Comparison of ENCODE assay signal across 8 mouse cellular contexts in the genomic region with DNA sequence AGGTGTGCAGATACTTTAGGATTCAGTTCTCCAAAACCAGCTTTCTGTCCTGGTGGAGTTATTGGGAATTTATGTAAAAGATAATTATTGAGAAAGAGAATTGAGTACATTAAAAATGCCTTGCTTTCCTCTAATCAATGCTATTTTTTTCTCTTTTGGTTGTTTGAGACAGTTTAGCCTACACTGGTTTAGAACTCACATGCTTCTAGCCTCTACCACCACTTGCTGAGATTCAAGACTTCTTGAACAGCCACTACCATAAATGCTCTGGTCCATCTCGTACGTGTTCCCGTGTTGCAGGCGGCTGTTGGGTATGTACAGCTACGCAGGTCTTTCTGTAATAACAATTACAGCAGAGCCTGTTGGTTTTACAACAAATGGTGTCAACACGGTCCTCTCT. TPM values are rescaled to one million over a fixed set of nuclear protein-coding genes. Genes with fewer than 3 reads are reported as not detected.
DNase-seq lines count a peak whose midpoint lies in the region; ATAC-seq and TF ChIP-seq lines count a peak whose summit lies in the region.

No protein-coding gene starts in this region.

- no peak for ATAC-seq in embryonic facial prominence, embryonic 13.5 days (ENCODE audit: insufficient number of reproducible peaks, insufficient read depth, low FRiP score, low TSS enrichment, low read depth)
- ATAC-seq in intestine, embryonic 14.5 days (replicated peaks; ENCODE audit: low FRiP score, low TSS enrichment, low read depth), result peak; percentile 28; the same call in 1 of the 2 replicates
- peak; percentile 19 for ATAC-seq in neural tube, embryonic 12.5 days (ENCODE audit: low FRiP score, low read depth)

- H3K9ac ChIP-seq in embryonic facial prominence, embryonic 13.5 days, result no peak overlapping the region
- H3K9ac ChIP-seq in intestine, embryonic 14.5 days (ENCODE audit: low read length), result peak overlapping the region; percentile 6; the same call in 1 of the 2 replicates
- 0 out of 2 replicates have a peak overlapping the region, but pooled peaks have one; percentile 93 for H3K9ac ChIP-seq in neural tube, embryonic 12.5 days

- peak overlapping the region; percentile 19; the same call in 1 of the 2 replicates for H3K27ac ChIP-seq in layer of hippocampus, adult 2 months
- no peak overlapping the region for H3K27ac ChIP-seq in embryonic facial prominence, embryonic 13.5 days
- H3K27ac ChIP-seq in intestine, embryonic 14.5 days (ENCODE audit: low read depth), result no peak overlapping the region
- no peak overlapping the region for H3K27ac ChIP-seq in neural tube, embryonic 12.5 days

- peaks cover 28% of the 10 kb centered on the region for H3K4me1 ChIP-seq in embryonic facial prominence, embryonic 13.5 days
- H3K4me1 ChIP-seq in intestine, embryonic 14.5 days (replicated peaks; ENCODE audit: control insufficient read depth, insufficient read depth, low read length), result peaks cover 7% of the 10 kb centered on the region
- peaks cover 30% of the 10 kb centered on the region for H3K4me1 ChIP-seq in neural tube, embryonic 12.5 days

- H3K27me3 ChIP-seq in embryonic facial prominence, embryonic 13.5 days, result no peaks in the 10 kb centered on the region
- H3K27me3 ChIP-seq in intestine, embryonic 14.5 days (replicated peaks; ENCODE audit: control insufficient read depth, insufficient read depth, low read length), result no peaks in the 10 kb centered on the region
- H3K27me3 ChIP-seq in neural tube, embryonic 12.5 days (replicated peaks), result no peaks in the 10 kb centered on the region

- peak overlapping the region; percentile 93 for H3K4me2 ChIP-seq in embryonic facial prominence, embryonic 13.5 days
- H3K4me2 ChIP-seq in intestine, embryonic 14.5 days (ENCODE audit: low read length), result peak overlapping the region; percentile 43
- H3K4me2 ChIP-seq in neural tube, embryonic 12.5 days (replicated peaks), result peak overlapping the region; percentile 90

- intact Hi-C loops in left cerebral cortex, postnatal 36 days (cut with DNase I), result loop anchor here (5.0 kb wide), 1 partner anchor 65 kb away; a partner anchor contains a TSS
- intact Hi-C loops in gastrocnemius, postnatal 36 days (cut with DNase I), result no loop called here

- H3K4me3 ChIP-seq in layer of hippocampus, adult 2 months, result peak overlapping the region; percentile 84
- H3K4me3 ChIP-seq in embryonic facial prominence, embryonic 13.5 days, result peak overlapping the region; percentile 89
- H3K4me3 ChIP-seq in intestine, embryonic 14.5 days (ENCODE audit: low read depth, low read length), result peak overlapping the region; percentile 77
- H3K4me3 ChIP-seq in neural tube, embryonic 12.5 days, result peak overlapping the region; percentile 90

- no peaks in the 10 kb centered on the region for H3K9me3 ChIP-seq in embryonic facial prominence, embryonic 13.5 days
- no peaks in the 10 kb centered on the region for H3K9me3 ChIP-seq in intestine, embryonic 14.5 days (ENCODE audit: control insufficient read depth, low read length)
- H3K9me3 ChIP-seq in neural tube, embryonic 12.5 days, result no peaks in the 10 kb centered on the region

- peak; percentile 55 for TF ChIP-seq CTCF in layer of hippocampus, adult 2 months (conservative IDR thresholded peaks at IDR 0.05)

- DNase-seq in layer of hippocampus, adult 2 months (ENCODE audit: low spot score in 2 of 2), result no peak
- no peak for DNase-seq in layer of hippocampus, adult 11-12 months (ENCODE audit: low spot score)
- DNase-seq in intestine, embryonic 14.5 days (ENCODE audit: low spot score), result no peak
- DNase-seq in left cerebral cortex, postnatal 36 days (ENCODE audit: low spot score in 2 of 2), result no peak
- DNase-seq in T-cell, adult 2 months (ENCODE audit: low spot score), result no peak
- no peak for DNase-seq in gastrocnemius, postnatal 36 days

- no peaks in the 10 kb centered on the region; the same call in 1 of the 2 replicates for H3K36me3 ChIP-seq in embryonic facial prominence, embryonic 13.5 days
- H3K36me3 ChIP-seq in intestine, embryonic 14.5 days (ENCODE audit: control insufficient read depth, insufficient read depth, low read length), result no peaks in the 10 kb centered on the region
- H3K36me3 ChIP-seq in neural tube, embryonic 12.5 days, result no peaks in the 10 kb centered on the region; the same call in 1 of the 2 replicates

- WGBS in embryonic facial prominence, embryonic 13.5 days, result 64% methylated on average over 6 of the region's 6 CpGs
- 65% methylated on average over 6 of the region's 6 CpGs for WGBS in intestine, embryonic 14.5 days
- WGBS in neural tube, embryonic 12.5 days, result 61% methylated on average over 6 of the region's 6 CpGs

RNA-seq across cellular contexts. Expression of a gene that starts 0.7 kb away (rescaled TPM):
- total RNA-seq in layer of hippocampus, adult 2 months (2021), result 10 to 100 TPM; 54.1 to 57.3 TPM
- 11.7 and 26.0 TPM in 2 replicates for polyA plus RNA-seq in embryonic facial prominence, embryonic 13.5 days (2015; fragmentation: Nextera tagmentation; extraction: Ambion mirVana)
- 20.6 and 41.9 TPM in 2 replicates for polyA plus RNA-seq in intestine, embryonic 14.5 days (2014; fragmentation: Nextera tagmentation; extraction: Ambion mirVana)
- polyA plus RNA-seq in neural tube, embryonic 12.5 days (2016; fragmentation: Nextera tagmentation; extraction: Ambion mirVana), result 93.1 and 95.5 TPM in 2 replicates
- total RNA-seq in left cerebral cortex, postnatal 36 days (2021), result 10 to 100 TPM; 36.6 to 39.6 TPM
- total RNA-seq in gastrocnemius, postnatal 36 days (2021), result 1 to 10 TPM; 5.3 to 6.5 TPM

Comparison
In these comparisons a context has a peak if more than half of its experiments do, and no peak if none do; other contexts are left out.
1. H3K4me2 ChIP-seq: peak in every context shown above with its lines; median percentile 93 in embryonic facial prominence, embryonic 13.5 days; 90 in neural tube, embryonic 12.5 days; 43 in intestine, embryonic 14.5 days.
2. RNA of a gene that starts 0.7 kb away (total RNA-seq): 54.1 to 57.3 TPM in layer of hippocampus, adult 2 months and 36.6 to 39.6 TPM in left cerebral cortex, postnatal 36 days; 5.3 to 6.5 TPM in gastrocnemius, postnatal 36 days; every median in the first group is over 4 times any median in the second.
3. Peak in every context shown above with its lines, with median percentiles within 50 percentile points of each other: H3K4me3 ChIP-seq.